Mouse (Mus musculus) activated CD4-positive, CD25-positive, alpha-beta regulatory T cell, adult 9 weeks (primary cell): ENCODE measurements around the gene Gm10471. TPM values are rescaled to one million over a fixed set of nuclear protein-coding genes. Genes with fewer than 3 reads are reported as not detected.

Source experiments
- polyA plus RNA-seq: library from polyadenylated mRNA; unstranded; fragments of 100-300 nt; shearing (Covaris generic); gene quantifications from one replicate; pipeline ENCODE4 v1.2.1, GENCODE M21; 2017

Gm10471 gene
- not detected for polyA plus RNA-seq

DNA sequence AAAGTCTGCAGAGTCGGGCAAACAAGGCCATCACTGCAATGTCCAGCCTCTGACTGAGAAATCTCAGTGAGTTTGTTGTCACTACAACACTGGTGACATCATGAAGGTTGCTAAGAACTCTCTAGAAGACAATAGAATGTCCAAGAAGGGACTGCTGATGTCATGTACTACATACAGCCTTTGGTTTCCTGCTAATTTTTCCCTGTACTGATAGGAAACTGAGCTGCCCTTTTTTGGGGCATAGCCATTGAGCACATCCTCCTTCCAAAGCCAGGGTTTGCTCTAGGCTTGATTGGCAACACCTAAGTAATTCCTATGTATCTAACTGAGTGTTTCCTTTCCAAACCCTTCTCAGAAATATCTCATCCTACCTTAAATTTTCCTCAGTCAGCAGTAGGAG, at the start of gene Gm10471:
Gene Gm10471, minus strand, starts transcription at position 101 of the 400 bp plus-strand sequence.

DNA sequence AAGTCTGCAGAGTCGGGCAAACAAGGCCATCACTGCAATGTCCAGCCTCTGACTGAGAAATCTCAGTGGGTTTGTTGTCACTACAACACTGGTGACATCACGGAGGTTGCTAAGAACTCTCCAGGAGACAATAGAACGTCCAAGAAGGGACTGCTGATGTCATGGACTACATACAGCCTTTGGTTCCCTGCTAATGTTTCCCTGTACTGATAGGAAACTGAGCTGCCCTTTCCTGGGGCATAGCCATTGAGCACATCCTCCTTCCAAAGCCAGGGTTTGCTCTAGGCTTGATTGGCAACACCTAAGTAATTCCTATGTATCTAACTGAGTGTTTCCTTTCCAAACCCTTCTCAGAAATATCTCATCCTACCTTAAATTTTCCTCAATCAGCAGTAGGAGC, 32.2 kb upstream of the Gm10471 start, which contains the start of gene Gm10220:
Gene Gm10220, minus strand, starts transcription at position 101 of the 400 bp plus-strand sequence.

DNA sequence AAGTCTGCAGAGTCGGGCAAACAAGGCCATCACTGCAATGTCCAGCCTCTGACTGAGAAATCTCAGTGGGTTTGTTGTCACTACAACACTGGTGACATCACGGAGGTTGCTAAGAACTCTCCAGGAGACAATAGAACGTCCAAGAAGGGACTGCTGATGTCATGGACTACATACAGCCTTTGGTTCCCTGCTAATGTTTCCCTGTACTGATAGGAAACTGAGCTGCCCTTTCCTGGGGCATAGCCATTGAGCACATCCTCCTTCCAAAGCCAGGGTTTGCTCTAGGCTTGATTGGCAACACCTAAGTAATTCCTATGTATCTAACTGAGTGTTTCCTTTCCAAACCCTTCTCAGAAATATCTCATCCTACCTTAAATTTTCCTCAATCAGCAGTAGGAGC, 16.2 kb upstream of the Gm10471 start, which contains the start of gene 5031410I06Rik:
Gene 5031410I06Rik, minus strand, starts transcription at position 101 of the 400 bp plus-strand sequence.

DNA sequence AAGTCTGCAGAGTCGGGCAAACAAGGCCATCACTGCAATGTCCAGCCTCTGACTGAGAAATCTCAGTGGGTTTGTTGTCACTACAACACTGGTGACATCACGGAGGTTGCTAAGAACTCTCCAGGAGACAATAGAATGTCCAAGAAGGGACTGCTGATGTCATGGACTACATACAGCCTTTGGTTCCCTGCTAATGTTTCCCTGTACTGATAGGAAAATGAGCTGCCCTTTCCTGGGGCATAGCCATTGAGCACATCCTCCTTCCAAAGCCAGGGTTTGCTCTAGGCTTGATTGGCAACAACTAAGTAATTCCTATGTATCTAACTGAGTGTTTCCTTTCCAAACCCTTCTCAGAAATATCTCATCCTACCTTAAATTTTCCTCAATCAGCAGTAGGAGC, 30.6 kb downstream of the Gm10471 start, which contains the start of gene Gm7347:
Gene Gm7347, minus strand, starts transcription at position 101 of the 400 bp plus-strand sequence.

DNA sequence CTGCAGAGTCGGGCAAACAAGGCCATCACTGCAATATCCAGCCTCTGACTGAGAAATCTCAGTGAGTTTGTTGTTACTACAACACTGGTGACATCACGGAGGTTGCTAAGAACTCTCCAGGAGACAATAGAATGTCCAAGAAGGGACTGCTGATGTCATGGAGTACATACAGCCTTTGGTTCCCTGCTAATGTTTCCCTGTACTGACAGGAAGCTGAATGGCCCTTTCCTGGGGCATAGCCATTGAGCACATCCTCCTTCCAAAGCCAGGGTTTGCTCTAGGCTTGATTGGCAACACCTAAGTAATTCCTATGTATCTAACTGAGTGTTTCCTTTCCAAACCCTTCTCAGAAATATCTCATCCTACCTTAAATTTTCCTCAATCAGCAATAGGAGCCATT, 49.6 kb downstream of the Gm10471 start, which contains the start of gene Speer4a:
Gene Speer4a, minus strand, starts transcription at position 101 of the 400 bp plus-strand sequence.

Other genes with a start within 250 kb of the Gm10471 start
- not detected for gene Gm21663, start 146.9 kb downstream of the Gm10471 start, polyA plus RNA-seq
- not detected for gene Gm21671, start 134.9 kb downstream of the Gm10471 start, polyA plus RNA-seq
- not detected for gene Gm21680, start 116.6 kb downstream of the Gm10471 start, polyA plus RNA-seq
- not detected for gene Gm21698, start 100.6 kb downstream of the Gm10471 start, polyA plus RNA-seq
- gene Gm1979, start 84.5 kb downstream of the Gm10471 start, polyA plus RNA-seq, result not detected
- not detected for gene Gm5862, start 66.4 kb downstream of the Gm10471 start, polyA plus RNA-seq
- gene Speer4a, start 49.7 kb downstream of the Gm10471 start, polyA plus RNA-seq, result not detected
- not detected for gene Gm7347, start 30.7 kb downstream of the Gm10471 start, polyA plus RNA-seq
- not detected for gene 5031410I06Rik, start 16.1 kb upstream of the Gm10471 start, polyA plus RNA-seq
- gene Gm10220, start 32.1 kb upstream of the Gm10471 start, polyA plus RNA-seq, result not detected
- gene Gm7361, start 168.4 kb upstream of the Gm10471 start, polyA plus RNA-seq, result not detected